Mouse (Mus musculus): Measurements from ENCODE around the gene Cdc7. TPM values are rescaled to one million over a fixed set of nuclear protein-coding genes. Genes with fewer than 3 reads are reported as not detected.

Cdc7 gene
- polyA plus RNA-seq, 1 experiment from 2014 or later: 59.7 TPM

- Histone ChIP-seq H3K9me3 (ENCODE audit: control insufficient read depth, low read length) (no peaks in the 10 kb centered on the region), H3K27ac (ENCODE audit: low read depth, low read length) (no peak overlapping the region), H3K4me1 (ENCODE audit: control insufficient read depth, insufficient read depth, low read length) (no peaks in the 10 kb centered on the region), H3K9ac (ENCODE audit: low read length) (no peak overlapping the region), H3K4me3 (ENCODE audit: low read depth, low read length) (no peak overlapping the region), H3K4me2 (ENCODE audit: low read depth) (no peak overlapping the region), H3K36me3 (ENCODE audit: control insufficient read depth, insufficient read depth, low read length) (no peaks in the 10 kb centered on the region), H3K27me3 (ENCODE audit: control insufficient read depth, insufficient read depth, low read length) (no peaks in the 10 kb centered on the region)
- WGBS: 67% methylated on average over 11 of the region's 11 CpGs
- no peak for DNase-seq (ENCODE audit: low spot score)
- no peak for ATAC-seq (ENCODE audit: insufficient read depth, low FRiP score, low TSS enrichment)
These were observed 37.4 kb downstream of the Cdc7 start for GRCm38 (mm10) chr5:107001396-107002090.

- no peak for DNase-seq (ENCODE audit: low spot score)
These were observed 37.9 kb downstream of the Cdc7 start for GRCm38 (mm10) chr5:107002091-107002416.

GRCm38 (mm10) chr5:107009721-107010120 is 45.6 kb downstream of the Cdc7 start:
- no peak for ATAC-seq (ENCODE audit: insufficient read depth, low FRiP score, low TSS enrichment)
- 98% methylated on average over 3 of the region's 3 CpGs for WGBS
- no peak overlapping the region for H3K4me2 ChIP-seq (ENCODE audit: low read depth)
- H3K9ac ChIP-seq (ENCODE audit: low read length): no peak overlapping the region
- no peaks in the 10 kb centered on the region for H3K9me3 ChIP-seq (ENCODE audit: control insufficient read depth, low read length)
- H3K4me3 ChIP-seq (ENCODE audit: low read depth, low read length): no peak overlapping the region
- H3K36me3 ChIP-seq (ENCODE audit: control insufficient read depth, insufficient read depth, low read length): no peaks in the 10 kb centered on the region
- no peaks in the 10 kb centered on the region for H3K4me1 ChIP-seq (ENCODE audit: control insufficient read depth, insufficient read depth, low read length)
- no peak overlapping the region for H3K27ac ChIP-seq (ENCODE audit: low read depth, low read length)
- H3K27me3 ChIP-seq (ENCODE audit: control insufficient read depth, insufficient read depth, low read length): no peaks in the 10 kb centered on the region
- no peak for DNase-seq (ENCODE audit: low spot score)

More at GRCm38 (mm10) chr5:107002091-107002416, 37.9 kb downstream of the Cdc7 start:
- WGBS: 42% methylated on average over 5 of the region's 5 CpGs
- no peak overlapping the region for H3K4me3 ChIP-seq (ENCODE audit: low read depth, low read length)
- no peak overlapping the region for H3K9ac ChIP-seq (ENCODE audit: low read length)
- no peak overlapping the region for H3K27ac ChIP-seq (ENCODE audit: low read depth, low read length)
- no peak overlapping the region for H3K4me2 ChIP-seq (ENCODE audit: low read depth)
- H3K36me3 ChIP-seq (ENCODE audit: control insufficient read depth, insufficient read depth, low read length): no peaks in the 10 kb centered on the region
- H3K9me3 ChIP-seq (ENCODE audit: control insufficient read depth, low read length): no peaks in the 10 kb centered on the region
- no peaks in the 10 kb centered on the region for H3K27me3 ChIP-seq (ENCODE audit: control insufficient read depth, insufficient read depth, low read length)
- no peak for ATAC-seq (ENCODE audit: insufficient read depth, low FRiP score, low TSS enrichment)
- no peaks in the 10 kb centered on the region for H3K4me1 ChIP-seq (ENCODE audit: control insufficient read depth, insufficient read depth, low read length)

- Histone ChIP-seq H3K4me2 (ENCODE audit: low read depth) (no peak overlapping the region), H3K4me1 (ENCODE audit: control insufficient read depth, insufficient read depth, low read length) (no peaks in the 10 kb centered on the region), H3K9ac (ENCODE audit: low read length) (no peak overlapping the region), H3K27ac (ENCODE audit: low read depth, low read length) (no peak overlapping the region), H3K4me3 (ENCODE audit: low read depth, low read length) (no peak overlapping the region), H3K36me3 (ENCODE audit: control insufficient read depth, insufficient read depth, low read length) (no peaks in the 10 kb centered on the region), H3K27me3 (ENCODE audit: control insufficient read depth, insufficient read depth, low read length) (no peaks in the 10 kb centered on the region), H3K9me3 (ENCODE audit: control insufficient read depth, low read length) (no peaks in the 10 kb centered on the region)
- 81% methylated on average over 3 of the region's 3 CpGs for WGBS
- ATAC-seq (ENCODE audit: insufficient read depth, low FRiP score, low TSS enrichment) (no peak), DNase-seq (ENCODE audit: low spot score) (no peak)
These were observed 46.2 kb downstream of the Cdc7 start for GRCm38 (mm10) chr5:107010300-107010699.

- Histone ChIP-seq H3K27ac (ENCODE audit: low read depth, low read length) (no peak overlapping the region), H3K4me1 (ENCODE audit: control insufficient read depth, insufficient read depth, low read length) (no peaks in the 10 kb centered on the region), H3K9me3 (ENCODE audit: control insufficient read depth, low read length) (no peaks in the 10 kb centered on the region), H3K27me3 (ENCODE audit: control insufficient read depth, insufficient read depth, low read length) (no peaks in the 10 kb centered on the region), H3K36me3 (ENCODE audit: control insufficient read depth, insufficient read depth, low read length) (no peaks in the 10 kb centered on the region), H3K4me2 (ENCODE audit: low read depth) (no peak overlapping the region), H3K9ac (ENCODE audit: low read length) (no peak overlapping the region), H3K4me3 (ENCODE audit: low read depth, low read length) (no peak overlapping the region)
- WGBS: 77% methylated on average over 7 of the region's 7 CpGs
- DNase-seq (ENCODE audit: low spot score): no peak
- no peak for ATAC-seq (ENCODE audit: insufficient read depth, low FRiP score, low TSS enrichment)
These were observed 47.4 kb downstream of the Cdc7 start for GRCm38 (mm10) chr5:107011316-107012029.

GRCm38 (mm10) chr5:107012030-107012715 is 48.1 kb downstream of the Cdc7 start:
- Histone ChIP-seq H3K4me1 (ENCODE audit: control insufficient read depth, insufficient read depth, low read length) (no peaks in the 10 kb centered on the region), H3K9me3 (ENCODE audit: control insufficient read depth, low read length) (no peaks in the 10 kb centered on the region), H3K27me3 (ENCODE audit: control insufficient read depth, insufficient read depth, low read length) (no peaks in the 10 kb centered on the region), H3K27ac (ENCODE audit: low read depth, low read length) (no peak overlapping the region), H3K36me3 (ENCODE audit: control insufficient read depth, insufficient read depth, low read length) (no peaks in the 10 kb centered on the region), H3K4me3 (ENCODE audit: low read depth, low read length) (no peak overlapping the region), H3K9ac (ENCODE audit: low read length) (no peak overlapping the region), H3K4me2 (ENCODE audit: low read depth) (no peak overlapping the region)
- DNase-seq (ENCODE audit: low spot score) (no peak), ATAC-seq (ENCODE audit: insufficient read depth, low FRiP score, low TSS enrichment) (no peak)
- WGBS: 58% methylated on average over 11 of the region's 11 CpGs

GRCm38 (mm10) chr5:107013393-107013792 is 49.3 kb downstream of the Cdc7 start:
- H3K27me3 ChIP-seq (ENCODE audit: control insufficient read depth, insufficient read depth, low read length): no peaks in the 10 kb centered on the region
- no peak overlapping the region for H3K9ac ChIP-seq (ENCODE audit: low read length)
- H3K4me2 ChIP-seq (ENCODE audit: low read depth): no peak overlapping the region
- WGBS: 73% methylated on average over 2 of the region's 2 CpGs
- H3K27ac ChIP-seq (ENCODE audit: low read depth, low read length): no peak overlapping the region
- DNase-seq (ENCODE audit: low spot score): no peak
- H3K36me3 ChIP-seq (ENCODE audit: control insufficient read depth, insufficient read depth, low read length): no peaks in the 10 kb centered on the region
- H3K4me3 ChIP-seq (ENCODE audit: low read depth, low read length): no peak overlapping the region
- ATAC-seq (ENCODE audit: insufficient read depth, low FRiP score, low TSS enrichment): no peak
- H3K4me1 ChIP-seq (ENCODE audit: control insufficient read depth, insufficient read depth, low read length): no peaks in the 10 kb centered on the region
- H3K9me3 ChIP-seq (ENCODE audit: control insufficient read depth, low read length): no peaks in the 10 kb centered on the region

- no peak for DNase-seq (ENCODE audit: low spot score)
- no peak for ATAC-seq (ENCODE audit: insufficient read depth, low FRiP score, low TSS enrichment)
- H3K4me2 ChIP-seq (ENCODE audit: low read depth): no peak overlapping the region
- no peaks in the 10 kb centered on the region for H3K27me3 ChIP-seq (ENCODE audit: control insufficient read depth, insufficient read depth, low read length)
- H3K9me3 ChIP-seq (ENCODE audit: control insufficient read depth, low read length): no peaks in the 10 kb centered on the region
- WGBS: 87% methylated on average over 7 of the region's 7 CpGs
- H3K36me3 ChIP-seq (ENCODE audit: control insufficient read depth, insufficient read depth, low read length): no peaks in the 10 kb centered on the region
- no peak overlapping the region for H3K4me3 ChIP-seq (ENCODE audit: low read depth, low read length)
- H3K9ac ChIP-seq (ENCODE audit: low read length): no peak overlapping the region
- H3K27ac ChIP-seq (ENCODE audit: low read depth, low read length): no peak overlapping the region
- no peaks in the 10 kb centered on the region for H3K4me1 ChIP-seq (ENCODE audit: control insufficient read depth, insufficient read depth, low read length)
These were observed 50.0 kb downstream of the Cdc7 start for GRCm38 (mm10) chr5:107014146-107014545.

GRCm38 (mm10) chr5:107015046-107015421 is 50.9 kb downstream of the Cdc7 start:
- H3K9me3 ChIP-seq (ENCODE audit: control insufficient read depth, low read length): no peaks in the 10 kb centered on the region
- DNase-seq (ENCODE audit: low spot score) (no peak), ATAC-seq (ENCODE audit: insufficient read depth, low FRiP score, low TSS enrichment) (no peak)
- H3K9ac ChIP-seq (ENCODE audit: low read length): no peak overlapping the region
- no peak overlapping the region for H3K4me3 ChIP-seq (ENCODE audit: low read depth, low read length)
- no peak overlapping the region for H3K4me2 ChIP-seq (ENCODE audit: low read depth)
- H3K27me3 ChIP-seq (ENCODE audit: control insufficient read depth, insufficient read depth, low read length): no peaks in the 10 kb centered on the region
- no peak overlapping the region for H3K27ac ChIP-seq (ENCODE audit: low read depth, low read length)
- H3K4me1 ChIP-seq (ENCODE audit: control insufficient read depth, insufficient read depth, low read length): no peaks in the 10 kb centered on the region
- H3K36me3 ChIP-seq (ENCODE audit: control insufficient read depth, insufficient read depth, low read length): no peaks in the 10 kb centered on the region
- 76% methylated on average over 2 of the region's 2 CpGs for WGBS

Measured in neural tube, embryonic 11.5 days (tissue).